Mouse (Mus musculus) embryonic facial prominence, embryonic 14.5 days (tissue): ENCODE measurements at regions not wholly inside any gene's neighbourhood (a gene's known extent, or its start where the extent isn't known, plus 50 kb on each side); places are given as distances from the start of the nearest gene placed in this dataset.

Source experiments
- ATAC-seq: fragments of 200-750 bp; cut with Nextera tagmentation; 2 replicates; pipeline ENCODE4 v1.8.0; 2017; ENCODE audit warnings: low read depth, moderate number of reproducible peaks, moderate TSS enrichment
- DNase-seq: peaks from one replicate; pipeline ENCODE4 v3.0.0-alpha.2; 2015; ENCODE audit warnings: low spot score
- H3K27ac ChIP-seq: fragments of 300-500 bp; sonication (generic); replicated peaks from 2 replicates; pipeline ENCODE4 v1.5.1; 2014; ENCODE audit warnings: low read depth, mild to moderate bottlenecking, low read length, moderate library complexity
- H3K27me3 ChIP-seq: fragments of 300-500 bp; sonication (generic); replicated peaks from 2 replicates; pipeline ENCODE4 v1.6.1; 2014; ENCODE audit warnings: low read length; ENCODE audit not compliant: control insufficient read depth, insufficient read depth
- H3K36me3 ChIP-seq: fragments of 300-500 bp; sonication (generic); 2 replicates; pipeline ENCODE4 v1.6.1; 2014; ENCODE audit warnings: low read length, mixed read lengths; ENCODE audit not compliant: control insufficient read depth, insufficient read depth
- H3K4me1 ChIP-seq: fragments of 300-500 bp; sonication (generic); 2 replicates; pipeline ENCODE4 v1.6.1; 2014; ENCODE audit warnings: antibody characterized with exemption, low read length; ENCODE audit not compliant: control insufficient read depth, insufficient read depth
- H3K4me2 ChIP-seq: fragments of 300-500 bp; sonication (generic); 2 replicates; pipeline ENCODE4 v1.6.1; 2014; ENCODE audit warnings: low read depth, mild to moderate bottlenecking, low read length, moderate library complexity, mixed read lengths
- H3K4me3 ChIP-seq: fragments of 300-500 bp; sonication (generic); 2 replicates; pipeline ENCODE4 v1.5.1; 2014; ENCODE audit warnings: low read depth, mild to moderate bottlenecking, low read length
- H3K9ac ChIP-seq: fragments of 300-500 bp; sonication (generic); 2 replicates; pipeline ENCODE4 v1.6.1; 2014; ENCODE audit warnings: low read depth, mild to moderate bottlenecking, low read length, moderate library complexity, mixed read lengths
- H3K9me3 ChIP-seq: fragments of 300-500 bp; sonication (generic); 2 replicates; pipeline ENCODE4 v1.6.1; 2016; ENCODE audit warnings: low read length; ENCODE audit not compliant: control insufficient read depth
- WGBS: fragments of 180-500 bp; shearing (Covaris S2); extraction: QIAGEN DNeasy Blood & Tissue Kit; methylation state at CpG from one replicate; pipeline ENCODE4 v1.1.7; 2014; 5-methylcytosine and 5-hydroxymethylcytosine counted together

GRCm38 (mm10) chr5:53373315-53373714, 92.6 kb upstream of the Rbpj start:
- H3K9ac ChIP-seq: no peak overlapping the region
- H3K36me3 ChIP-seq: no peaks in the 10 kb centered on the region
- no peak overlapping the region for H3K4me3 ChIP-seq
- no peaks in the 10 kb centered on the region for H3K27me3 ChIP-seq
- H3K27ac ChIP-seq: no peak overlapping the region
- ATAC-seq: no peak
- H3K4me1 ChIP-seq: peaks cover 12% of the 10 kb centered on the region
- no peak overlapping the region for H3K4me2 ChIP-seq
- WGBS: 87% methylated on average over 2 of the region's 2 CpGs
- H3K9me3 ChIP-seq: 0 out of 2 replicates have a peak, but pooled peaks cover 3% of the 10 kb centered on the region
- no peak for DNase-seq

GRCm38 (mm10) chr5:53376856-53377255, 89.1 kb upstream of the Rbpj start:
- DNase-seq: peak; percentile 72
- H3K27ac ChIP-seq: peak overlapping the region; percentile 65
- no peaks in the 10 kb centered on the region for H3K9me3 ChIP-seq
- ATAC-seq: no peak
- H3K4me2 ChIP-seq: no peak overlapping the region
- no peak overlapping the region for H3K4me3 ChIP-seq
- H3K4me1 ChIP-seq: peaks cover 36% of the 10 kb centered on the region
- no peaks in the 10 kb centered on the region for H3K36me3 ChIP-seq
- WGBS: 20% methylated on average over 7 of the region's 7 CpGs
- no peak overlapping the region for H3K9ac ChIP-seq
- H3K27me3 ChIP-seq: no peaks in the 10 kb centered on the region

GRCm38 (mm10) chr5:53377698-53378097, 88.3 kb upstream of the Rbpj start:
- WGBS: 74% methylated on average over 2 of the region's 2 CpGs
- no peak for DNase-seq
- no peaks in the 10 kb centered on the region for H3K9me3 ChIP-seq
- no peak overlapping the region for H3K4me2 ChIP-seq
- no peak overlapping the region for H3K9ac ChIP-seq
- no peak for ATAC-seq
- H3K4me3 ChIP-seq: no peak overlapping the region
- no peaks in the 10 kb centered on the region for H3K36me3 ChIP-seq
- H3K27me3 ChIP-seq: no peaks in the 10 kb centered on the region
- H3K27ac ChIP-seq: peak overlapping the region; percentile 65
- H3K4me1 ChIP-seq: peaks cover 41% of the 10 kb centered on the region

- Histone ChIP-seq H3K27me3 (no peaks in the 10 kb centered on the region), H3K4me1 (peaks cover 41% of the 10 kb centered on the region), H3K9ac (no peak overlapping the region), H3K4me2 (no peak overlapping the region), H3K36me3 (no peaks in the 10 kb centered on the region), H3K9me3 (no peaks in the 10 kb centered on the region), H3K27ac (no peak overlapping the region), H3K4me3 (no peak overlapping the region)
- ATAC-seq: no peak
- no peak for DNase-seq
Measured at GRCm38 (mm10) chr5:53378106-53378505, 87.8 kb upstream of the Rbpj start.

- Histone ChIP-seq H3K4me2 (no peak overlapping the region), H3K4me3 (no peak overlapping the region), H3K4me1 (peaks cover 41% of the 10 kb centered on the region), H3K36me3 (no peaks in the 10 kb centered on the region), H3K27me3 (no peaks in the 10 kb centered on the region), H3K27ac (no peak overlapping the region), H3K9ac (no peak overlapping the region), H3K9me3 (no peaks in the 10 kb centered on the region)
- DNase-seq (no peak), ATAC-seq (no peak)
- 88% methylated on average over 7 of the region's 7 CpGs for WGBS
Measured at GRCm38 (mm10) chr5:53378599-53378998, 87.4 kb upstream of the Rbpj start.

- Histone ChIP-seq H3K4me3 (no peak overlapping the region), H3K27ac (peak overlapping the region; percentile 70), H3K9ac (no peak overlapping the region), H3K27me3 (no peaks in the 10 kb centered on the region), H3K36me3 (no peaks in the 10 kb centered on the region), H3K4me1 (peaks cover 41% of the 10 kb centered on the region), H3K9me3 (no peaks in the 10 kb centered on the region), H3K4me2 (no peak overlapping the region)
- peak; percentile 53 for DNase-seq
- peak; percentile 48 for ATAC-seq
- WGBS: 26% methylated on average over 17 of the region's 17 CpGs
Measured at GRCm38 (mm10) chr5:53379612-53380011, 86.3 kb upstream of the Rbpj start.

- H3K27ac ChIP-seq: peak overlapping the region; percentile 70; the same call in 1 of the 2 replicates
- no peaks in the 10 kb centered on the region for H3K36me3 ChIP-seq
- H3K27me3 ChIP-seq: no peaks in the 10 kb centered on the region
- no peak overlapping the region for H3K4me3 ChIP-seq
- peak; percentile 48 for ATAC-seq
- no peaks in the 10 kb centered on the region for H3K9me3 ChIP-seq
- peak; percentile 69 for DNase-seq
- 24% methylated on average over 3 of the region's 3 CpGs for WGBS
- H3K4me1 ChIP-seq: peaks cover 41% of the 10 kb centered on the region
- H3K4me2 ChIP-seq: no peak overlapping the region
- H3K9ac ChIP-seq: no peak overlapping the region
Measured at GRCm38 (mm10) chr5:53380203-53380602, 85.7 kb upstream of the Rbpj start.

- Histone ChIP-seq H3K9ac (no peak overlapping the region), H3K4me3 (no peak overlapping the region), H3K4me1 (peaks cover 40% of the 10 kb centered on the region), H3K4me2 (no peak overlapping the region), H3K9me3 (no peaks in the 10 kb centered on the region), H3K27me3 (no peaks in the 10 kb centered on the region), H3K36me3 (no peaks in the 10 kb centered on the region), H3K27ac (no peak overlapping the region; the same call in 1 of the 2 replicates)
- WGBS: 46% methylated on average over 13 of the region's 13 CpGs
- DNase-seq (no peak), ATAC-seq (no peak)
Measured at GRCm38 (mm10) chr5:53381492-53382199, 84.3 kb upstream of the Rbpj start.

- WGBS: 90% methylated on average over 7 of the region's 7 CpGs
- no peak overlapping the region for H3K4me2 ChIP-seq
- no peaks in the 10 kb centered on the region for H3K36me3 ChIP-seq
- no peaks in the 10 kb centered on the region for H3K9me3 ChIP-seq
- ATAC-seq (no peak), DNase-seq (no peak)
- no peaks in the 10 kb centered on the region for H3K27me3 ChIP-seq
- no peak overlapping the region for H3K27ac ChIP-seq
- H3K4me1 ChIP-seq: peaks cover 28% of the 10 kb centered on the region
- no peak overlapping the region for H3K4me3 ChIP-seq
- no peak overlapping the region for H3K9ac ChIP-seq
Measured at GRCm38 (mm10) chr5:53384026-53384425, 81.9 kb upstream of the Rbpj start.
